Mouse (Mus musculus) left cerebral cortex, adult 18-20 months (tissue): ENCODE measurements at regions not wholly inside any gene's neighbourhood (a gene's known extent, or its start where the extent isn't known, plus 50 kb on each side); places are given as distances from the start of the nearest gene placed in this dataset.

Experiments used
- DNase-seq, 2 experiments: peaks; one replicate each; pipeline ENCODE4 v3.0.0; 2021 to 2022; ENCODE audit warnings: low spot score in 2 of 2, mixed read lengths in 1 of 2

- no peak for DNase-seq
Measured at GRCm38 (mm10) chr4:68179551-68179950, 774.6 kb downstream of the Brinp1 start.

- no peak for DNase-seq
Measured at GRCm38 (mm10) chr4:68156499-68156898, 797.7 kb downstream of the Brinp1 start.

- DNase-seq: no peak
Measured at GRCm38 (mm10) chr4:68148483-68149069, 805.6 kb downstream of the Brinp1 start.

GRCm38 (mm10) chr4:68128124-68128523 is 826.1 kb downstream of the Brinp1 start:
- DNase-seq: no peak

GRCm38 (mm10) chr4:68114502-68114901 is 839.7 kb downstream of the Brinp1 start:
- DNase-seq: no peak

- no peak for DNase-seq
Measured at GRCm38 (mm10) chr4:68085255-68085654, 868.9 kb downstream of the Brinp1 start.

GRCm38 (mm10) chr4:68056813-68057578 is 897.2 kb downstream of the Brinp1 start:
- DNase-seq: no peak

- DNase-seq: peak; percentile 59 to 73
Measured at GRCm38 (mm10) chr4:68022891-68023303, 931.3 kb downstream of the Brinp1 start.

GRCm38 (mm10) chr4:68011371-68011770 is 942.8 kb downstream of the Brinp1 start:
- no peak for DNase-seq

GRCm38 (mm10) chr4:67994796-67995283 is 959.4 kb downstream of the Brinp1 start:
- DNase-seq: peak in 1 of 2 experiments; percentile 2

GRCm38 (mm10) chr4:67963456-67963855 is 990.7 kb downstream of the Brinp1 start:
- peak; percentile 3 to 15 for DNase-seq

- no peak for DNase-seq
Measured at GRCm38 (mm10) chr4:67948000-67948399, 1006.2 kb downstream of the Brinp1 start.

- peak; percentile 31 to 44 for DNase-seq
Measured at GRCm38 (mm10) chr4:67932481-67932880, 1021.7 kb downstream of the Brinp1 start.

GRCm38 (mm10) chr4:67899109-67899508 is 1055.1 kb downstream of the Brinp1 start:
- DNase-seq: no peak

GRCm38 (mm10) chr4:67891946-67892575 is 1062.1 kb downstream of the Brinp1 start:
- DNase-seq: no peak

- DNase-seq: no peak
Measured at GRCm38 (mm10) chr4:67887954-67888353, 1060.6 kb downstream of the Tlr4 start.

- no peak for DNase-seq
Measured at GRCm38 (mm10) chr4:67885204-67885603, 1057.8 kb downstream of the Tlr4 start.

- no peak for DNase-seq
Measured at GRCm38 (mm10) chr4:67862218-67862617, 1034.8 kb downstream of the Tlr4 start.

GRCm38 (mm10) chr4:67861801-67862200 is 1034.4 kb downstream of the Tlr4 start:
- DNase-seq: no peak

- DNase-seq: peak in 1 of 2 experiments; percentile 18
Measured at GRCm38 (mm10) chr4:67853001-67853400, 1025.6 kb downstream of the Tlr4 start.

GRCm38 (mm10) chr4:67833397-67833796 is 1006.0 kb downstream of the Tlr4 start:
- DNase-seq: no peak

- no peak for DNase-seq
Measured at GRCm38 (mm10) chr4:67825484-67825883, 998.1 kb downstream of the Tlr4 start.
